Mouse (Mus musculus) heart, embryonic 12.5 days (tissue): Measurements from ENCODE around the gene Phgr1. TPM values are rescaled to one million over a fixed set of nuclear protein-coding genes. Genes with fewer than 3 reads are reported as not detected.

ENCODE experiments used
- ATAC-seq: fragments of 200-750 bp; cut with Nextera tagmentation; 2 replicates; pipeline ENCODE4 v1.8.0; 2017; ENCODE audit warnings: moderate TSS enrichment, moderate library complexity; ENCODE audit not compliant: insufficient number of reproducible peaks, low FRiP score
- H3K27ac ChIP-seq: fragments of 300-500 bp; sonication (generic); 2 replicates; pipeline ENCODE4 v1.5.1; 2016; ENCODE audit warnings: mild to moderate bottlenecking, moderate library complexity; ENCODE audit not compliant: poor library complexity, severe bottlenecking
- H3K27me3 ChIP-seq: fragments of 300-500 bp; sonication (generic); replicated peaks from 2 replicates; pipeline ENCODE4 v1.6.1; 2016; ENCODE audit warnings: mild to moderate bottlenecking, moderate library complexity
- H3K36me3 ChIP-seq: fragments of 300-500 bp; sonication (generic); 2 replicates; pipeline ENCODE4 v1.6.1; 2016; ENCODE audit warnings: mild to moderate bottlenecking, moderate library complexity
- H3K4me1 ChIP-seq: fragments of 300-500 bp; sonication (generic); replicated peaks from 2 replicates; pipeline ENCODE4 v1.6.1; 2016; ENCODE audit warnings: mild to moderate bottlenecking
- H3K4me2 ChIP-seq: fragments of 300-500 bp; sonication (generic); 2 replicates; pipeline ENCODE4 v1.6.1; 2016; ENCODE audit warnings: mild to moderate bottlenecking, moderate library complexity
- H3K4me3 ChIP-seq: fragments of 300-500 bp; sonication (generic); 2 replicates; pipeline ENCODE4 v1.5.1; 2016; ENCODE audit warnings: mild to moderate bottlenecking
- H3K9ac ChIP-seq: fragments of 300-500 bp; sonication (generic); 2 replicates; pipeline ENCODE4 v1.6.1; 2016; ENCODE audit warnings: mild to moderate bottlenecking, moderate library complexity
- H3K9me3 ChIP-seq: fragments of 300-500 bp; sonication (generic); replicated peaks from 2 replicates; pipeline ENCODE4 v1.6.1; 2016; ENCODE audit warnings: mild to moderate bottlenecking, moderate library complexity
- WGBS: fragments of 180-500 bp; shearing (Covaris S2); methylation state at CpG from one replicate; pipeline ENCODE4 v1.1.7; 2016; 5-methylcytosine and 5-hydroxymethylcytosine counted together
- polyA plus RNA-seq: library from polyadenylated mRNA; unstranded; fragments of >200 nt; fragmentation: Nextera tagmentation; extraction: Ambion mirVana; gene quantifications from 2 replicates; pipeline ENCODE4 v1.2.1, GENCODE M21; 2016

Gene Phgr1
- polyA plus RNA-seq, 1 experiment from 2014 or later = not detected

DNA sequence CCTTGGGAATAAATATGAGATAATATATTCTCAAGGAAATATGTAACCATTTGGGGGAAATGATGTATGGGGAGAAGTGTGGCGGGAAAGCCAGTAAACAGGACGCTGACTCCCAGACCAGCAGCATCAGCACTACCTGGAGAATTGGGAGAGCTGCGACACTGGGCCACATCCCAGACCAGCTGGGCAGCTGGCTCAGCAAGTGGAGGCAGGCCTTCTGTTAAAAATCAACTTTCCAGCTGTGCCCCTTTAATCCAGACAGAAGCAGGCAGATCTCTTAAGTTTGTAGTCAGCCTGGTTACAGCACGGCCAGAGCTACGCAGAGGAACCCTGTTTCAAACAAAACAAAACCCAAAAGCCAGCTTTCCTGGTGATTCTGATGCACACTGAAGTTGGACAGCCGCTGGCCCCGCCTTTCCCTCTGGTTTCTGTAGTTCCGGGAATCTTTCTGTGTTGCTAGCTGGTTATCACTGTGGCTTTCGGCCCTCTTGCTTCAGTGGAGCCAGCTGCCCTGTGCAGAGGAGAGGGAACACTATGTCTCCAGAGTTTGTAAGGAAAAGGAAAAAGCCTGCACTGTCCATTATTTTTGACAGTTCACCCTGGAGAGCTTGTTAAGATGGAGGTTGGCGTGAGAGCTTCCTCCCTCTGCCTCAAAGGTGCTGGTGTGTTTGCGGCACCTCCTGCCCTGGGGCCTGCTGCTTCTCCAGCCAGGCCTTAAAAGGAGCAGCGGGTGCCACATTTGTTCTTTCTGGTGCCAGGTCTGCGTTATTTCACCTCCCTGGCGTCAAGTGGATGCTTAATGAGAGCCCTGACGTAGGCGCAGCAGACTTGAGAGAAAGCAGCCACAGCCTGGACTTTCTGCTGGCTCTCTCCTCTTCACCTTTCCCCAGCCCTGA, 20.4 kb upstream of the Phgr1 start:
- Histone ChIP-seq H3K9ac (peak overlapping the region; percentile 46), H3K27ac (peak overlapping the region; percentile 81), H3K4me3 (no peak overlapping the region), H3K9me3 (no peaks in the 10 kb centered on the region), H3K27me3 (peaks cover 7% of the 10 kb centered on the region), H3K4me1 (peaks cover 59% of the 10 kb centered on the region), H3K36me3 (peaks cover 16% of the 10 kb centered on the region), H3K4me2 (peak overlapping the region; percentile 19)
- peak; percentile 37; the same call in 1 of the 2 replicates for ATAC-seq
- WGBS = 44% methylated on average over 16 of the region's 16 CpGs

DNA sequence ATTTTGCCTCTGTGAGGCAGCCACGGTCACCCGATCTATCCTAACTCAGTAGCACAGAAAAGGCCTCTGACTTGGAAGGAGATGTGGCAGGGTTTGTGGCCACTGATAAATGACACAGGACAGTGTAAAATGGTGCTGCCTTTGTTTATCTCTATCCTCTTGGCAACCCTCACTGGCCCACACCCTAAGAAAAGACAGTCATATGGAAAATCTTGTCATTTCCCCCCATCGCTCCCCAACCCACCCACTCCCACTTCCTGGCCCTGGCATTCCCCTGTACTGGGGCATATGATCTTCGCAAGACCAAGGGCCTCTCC, 19.8 kb upstream of the Phgr1 start:
- peaks cover 53% of the 10 kb centered on the region for H3K4me1 ChIP-seq

DNA sequence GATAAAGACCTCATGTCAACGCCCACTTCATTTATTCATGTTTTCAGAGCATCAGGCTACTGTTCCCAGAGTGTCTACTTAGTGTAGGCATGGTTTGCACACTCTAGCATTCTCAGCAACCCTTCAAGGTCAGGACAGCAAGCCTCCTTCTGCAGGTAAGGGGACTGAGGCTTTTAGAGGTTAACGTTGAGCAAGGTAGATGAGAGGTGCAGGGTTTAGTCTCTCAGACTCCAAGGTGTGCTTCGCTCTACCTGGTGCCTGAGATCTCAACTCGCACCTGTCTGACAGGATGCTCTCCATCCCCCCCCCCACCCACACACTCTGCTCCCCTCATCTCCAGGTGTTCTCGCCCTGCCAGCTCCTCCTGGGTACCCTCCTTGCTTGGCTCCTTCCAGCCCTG, 18.4 kb upstream of the Phgr1 start:
- no peak overlapping the region for H3K4me2 ChIP-seq
- H3K36me3 ChIP-seq = peaks cover 23% of the 10 kb centered on the region
- H3K9me3 ChIP-seq = no peaks in the 10 kb centered on the region
- no peak overlapping the region for H3K4me3 ChIP-seq
- H3K9ac ChIP-seq = no peak overlapping the region
- no peak overlapping the region for H3K27ac ChIP-seq
- peaks cover 40% of the 10 kb centered on the region for H3K4me1 ChIP-seq
- no peak for ATAC-seq
- WGBS = 87% methylated on average over 5 of the region's 5 CpGs
- H3K27me3 ChIP-seq = peaks cover 18% of the 10 kb centered on the region

More for the DNA sequence above, 19.8 kb upstream of the Phgr1 start:
- 44% methylated on average over 4 of the region's 4 CpGs for WGBS
- ATAC-seq = peak; percentile 59; the same call in 1 of the 2 replicates
- Histone ChIP-seq H3K27ac (peak overlapping the region; percentile 81), H3K4me3 (no peak overlapping the region), H3K9me3 (no peaks in the 10 kb centered on the region), H3K9ac (0 out of 2 replicates have a peak overlapping the region, but pooled peaks have one; percentile 46), H3K36me3 (peaks cover 22% of the 10 kb centered on the region), H3K4me2 (peak overlapping the region; percentile 19; the same call in 1 of the 2 replicates), H3K27me3 (peaks cover 11% of the 10 kb centered on the region)

DNA sequence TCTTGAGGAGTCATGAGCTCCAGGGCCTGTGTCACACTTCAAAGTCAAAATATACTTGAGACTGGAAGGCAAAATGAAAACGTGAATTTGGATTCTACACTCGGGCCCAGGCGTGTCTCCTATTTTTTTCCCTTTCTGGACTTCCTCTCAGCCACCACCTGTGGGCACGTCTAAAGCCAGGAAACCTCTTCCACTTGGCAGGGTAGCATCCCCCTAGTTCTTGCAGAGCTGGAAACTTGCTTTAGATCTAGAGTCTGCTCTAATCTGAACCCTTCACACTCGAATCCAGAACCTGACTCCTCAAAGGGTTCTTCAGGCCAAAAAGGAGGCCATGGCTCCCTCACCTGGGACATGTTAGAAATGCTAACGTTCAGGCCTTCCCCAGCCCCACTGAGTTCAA, 17.2 kb upstream of the Phgr1 start:
- ATAC-seq = no peak
- Histone ChIP-seq H3K36me3 (peaks cover 19% of the 10 kb centered on the region), H3K27me3 (peaks cover 18% of the 10 kb centered on the region), H3K4me1 (peaks cover 38% of the 10 kb centered on the region), H3K4me2 (no peak overlapping the region), H3K27ac (no peak overlapping the region), H3K4me3 (no peak overlapping the region), H3K9me3 (no peaks in the 10 kb centered on the region), H3K9ac (no peak overlapping the region)
- WGBS = 77% methylated on average over 6 of the region's 6 CpGs

DNA sequence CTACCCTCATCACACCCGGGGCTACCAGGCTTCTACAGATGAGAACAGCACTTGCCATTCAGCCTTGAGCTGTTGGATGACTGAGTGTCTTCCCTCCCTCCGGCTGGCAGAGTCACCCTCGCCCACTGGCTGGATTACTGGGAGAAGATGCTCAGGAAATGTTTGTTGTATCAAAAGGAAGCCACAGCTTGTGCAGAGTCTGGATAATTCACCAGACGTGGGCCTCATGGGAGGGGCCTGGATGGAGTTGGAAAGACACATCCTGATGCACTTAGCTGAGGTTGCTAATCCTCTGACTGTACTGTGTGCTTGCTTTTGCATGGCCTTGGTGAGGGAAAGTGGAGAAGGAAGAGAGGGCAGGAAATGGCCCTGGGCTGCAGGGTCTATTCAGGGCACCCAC, 16.5 kb upstream of the Phgr1 start:
- H3K27me3 ChIP-seq = peaks cover 18% of the 10 kb centered on the region
- H3K27ac ChIP-seq = no peak overlapping the region
- H3K36me3 ChIP-seq = peaks cover 19% of the 10 kb centered on the region
- no peaks in the 10 kb centered on the region for H3K9me3 ChIP-seq
- no peak for ATAC-seq
- H3K4me3 ChIP-seq = no peak overlapping the region
- no peak overlapping the region for H3K4me2 ChIP-seq
- no peak overlapping the region for H3K9ac ChIP-seq
- 73% methylated on average over 4 of the region's 4 CpGs for WGBS
- H3K4me1 ChIP-seq = peaks cover 39% of the 10 kb centered on the region

DNA sequence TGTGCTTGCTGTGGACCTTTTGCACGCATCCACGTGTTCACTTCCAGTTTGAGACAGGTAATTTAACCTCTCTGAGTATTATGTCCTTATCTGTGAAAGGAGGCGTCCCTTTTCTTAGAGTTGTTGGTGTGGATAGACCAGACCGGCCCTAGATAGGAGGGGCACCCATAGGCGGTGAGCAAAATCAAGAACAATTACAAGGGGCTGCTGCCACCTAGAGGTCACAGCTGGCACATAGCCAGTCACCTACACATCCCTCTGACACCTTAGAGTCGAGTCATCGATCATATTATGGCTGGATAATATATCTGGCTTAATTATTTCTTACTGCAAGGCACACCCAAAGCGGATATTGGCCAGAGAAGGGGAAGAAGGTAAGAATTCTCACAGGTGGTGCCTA, 12.7 kb upstream of the Phgr1 start:
- peaks cover 18% of the 10 kb centered on the region for H3K27me3 ChIP-seq
- WGBS = 8% methylated on average over 8 of the region's 8 CpGs
- peak overlapping the region; percentile 36; the same call in 1 of the 2 replicates for H3K9ac ChIP-seq
- ATAC-seq = peak; percentile 35; the same call in 1 of the 2 replicates
- no peak overlapping the region for H3K4me3 ChIP-seq
- H3K27ac ChIP-seq = no peak overlapping the region
- H3K4me1 ChIP-seq = peaks cover 51% of the 10 kb centered on the region
- peaks cover 19% of the 10 kb centered on the region for H3K36me3 ChIP-seq
- H3K9me3 ChIP-seq = no peaks in the 10 kb centered on the region
- peak overlapping the region; percentile 12; the same call in 1 of the 2 replicates for H3K4me2 ChIP-seq

- Histone ChIP-seq H3K36me3 (peaks cover 19% of the 10 kb centered on the region), H3K9me3 (no peaks in the 10 kb centered on the region), H3K27me3 (peaks cover 18% of the 10 kb centered on the region), H3K4me2 (peak overlapping the region; percentile 77), H3K4me1 (peaks cover 51% of the 10 kb centered on the region), H3K27ac (no peak overlapping the region), H3K9ac (no peak overlapping the region), H3K4me3 (no peak overlapping the region)
- no peak for ATAC-seq
- 83% methylated on average over 11 of the region's 11 CpGs for WGBS
Observed at GRCm38 (mm10) chr2:118760311-118761025, 12.1 kb upstream of the Phgr1 start.

DNA sequence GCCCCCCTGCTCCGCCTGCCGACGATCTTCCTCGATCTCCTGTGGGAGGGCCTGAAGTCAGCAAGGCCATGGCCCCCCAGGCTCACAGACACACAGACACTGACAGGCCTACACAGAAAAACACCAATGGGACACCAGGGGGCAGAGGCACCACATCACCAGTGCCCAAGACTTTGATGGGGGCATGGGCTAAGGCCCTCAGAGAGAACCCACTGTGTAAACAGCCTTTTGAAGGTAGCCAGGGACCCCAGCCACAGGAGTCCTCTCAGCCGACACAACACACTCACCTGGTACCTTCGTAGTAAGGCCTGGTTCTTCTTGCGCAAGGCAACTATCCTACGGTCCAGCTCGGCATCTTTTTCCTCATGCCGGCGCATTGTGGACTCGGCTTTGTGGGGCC, 11.2 kb upstream of the Phgr1 start:
- H3K4me3 ChIP-seq = peak overlapping the region; percentile 38
- no peaks in the 10 kb centered on the region for H3K9me3 ChIP-seq
- peak overlapping the region; percentile 73 for H3K9ac ChIP-seq
- peak overlapping the region; percentile 96 for H3K27ac ChIP-seq
- peaks cover 19% of the 10 kb centered on the region for H3K36me3 ChIP-seq
- ATAC-seq = no peak
- peak overlapping the region; percentile 77 for H3K4me2 ChIP-seq
- 77% methylated on average over 12 of the region's 12 CpGs for WGBS
- peaks cover 53% of the 10 kb centered on the region for H3K4me1 ChIP-seq
- H3K27me3 ChIP-seq = peaks cover 13% of the 10 kb centered on the region

DNA sequence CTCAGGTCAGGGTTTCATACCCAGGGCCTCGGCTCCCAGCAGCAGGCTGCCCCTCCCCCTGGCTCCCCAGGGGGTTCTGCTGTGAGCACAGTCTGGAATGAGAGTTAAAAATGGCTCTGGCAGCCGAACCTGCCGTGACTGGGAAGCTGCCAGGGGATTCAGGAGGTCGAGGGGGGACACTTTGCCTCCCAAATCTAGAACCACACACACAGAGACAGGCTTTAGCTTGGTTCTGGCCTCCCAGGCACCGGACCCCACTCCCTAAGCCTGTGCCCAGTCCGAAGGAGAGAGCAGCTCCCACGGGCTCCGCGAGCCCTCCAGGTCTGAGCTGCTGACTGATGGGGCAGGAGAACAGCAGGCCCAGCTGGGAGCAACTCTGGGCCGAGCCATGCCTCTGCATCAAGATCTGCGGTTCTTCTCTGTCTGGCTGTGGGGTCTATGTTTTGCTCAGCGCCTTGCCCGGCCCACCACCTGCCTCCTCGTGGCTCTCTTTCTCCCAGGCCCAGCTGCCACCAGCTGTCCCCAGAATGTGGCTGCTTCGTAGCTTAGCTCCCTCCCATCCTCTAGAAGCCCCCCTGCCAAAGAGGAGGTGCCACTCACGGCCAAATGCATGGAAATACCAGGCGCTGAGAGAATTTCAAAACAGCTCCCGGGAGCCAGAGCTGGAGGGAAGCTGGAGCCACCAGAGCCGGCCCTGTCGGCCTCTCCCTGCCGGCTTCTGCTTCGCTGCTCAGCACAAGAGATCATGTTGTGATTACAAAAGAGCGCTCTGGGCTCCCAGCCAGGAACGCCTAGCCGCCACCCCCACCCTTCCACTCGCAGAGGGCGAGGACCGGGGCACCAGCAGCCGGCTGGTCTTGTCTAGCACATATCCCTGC, 10.4 kb upstream of the Phgr1 start, which contains the start of gene Ccdc9b:
Gene Ccdc9b, minus strand, starts transcription at position 756 of the 878 bp plus-strand sequence.
- ATAC-seq = peak; percentile 75
- Histone ChIP-seq H3K36me3 (peaks cover 18% of the 10 kb centered on the region), H3K4me3 (peak within 1 kb of the TSS; percentile 38), H3K4me1 (peaks cover 56% of the 10 kb centered on the region), H3K9me3 (no peaks in the 10 kb centered on the region), H3K4me2 (peak within 1 kb of the TSS; percentile 77), H3K9ac (peak within 1 kb of the TSS; percentile 73), H3K27me3 (peaks cover 10% of the 10 kb centered on the region), H3K27ac (peak within 1 kb of the TSS; percentile 96)
- 4% methylated on average over 29 of the region's 29 CpGs for WGBS

GRCm38 (mm10) chr2:118762784-118763148, 9.8 kb upstream of the Phgr1 start:
- peaks cover 6% of the 10 kb centered on the region for H3K27me3 ChIP-seq
- H3K36me3 ChIP-seq = peaks cover 12% of the 10 kb centered on the region
- H3K4me1 ChIP-seq = peaks cover 56% of the 10 kb centered on the region
- H3K4me3 ChIP-seq = peak overlapping the region; percentile 38
- 0 out of 2 replicates have a peak overlapping the region, but pooled peaks have one; percentile 51 for H3K9ac ChIP-seq
- peak overlapping the region; percentile 77 for H3K4me2 ChIP-seq
- peak; percentile 35 for ATAC-seq
- peak overlapping the region; percentile 96 for H3K27ac ChIP-seq
- 9% methylated on average over 10 of the region's 10 CpGs for WGBS
- H3K9me3 ChIP-seq = no peaks in the 10 kb centered on the region
